Mouse (Mus musculus) c-Kit-positive CD71-positive TER-119-negative erythroid progenitor cells, embryonic 14.5 days (primary cell): ENCODE results near the gene Xpc.

Source experiments
- DNase-seq: peaks from one replicate; pipeline ENCODE4 v3.0.0-alpha.2; 2013; ENCODE audit warnings: low read depth

Xpc gene

GRCm38 (mm10) chr6:91515545-91516449, at the start of gene Xpc, which contains the start of gene Lsm3:
Gene Xpc, minus strand, starts transcription at chr6:91515888.
Gene Lsm3, plus strand, starts transcription at chr6:91515928.
- peak; percentile 91 for DNase-seq

DNA sequence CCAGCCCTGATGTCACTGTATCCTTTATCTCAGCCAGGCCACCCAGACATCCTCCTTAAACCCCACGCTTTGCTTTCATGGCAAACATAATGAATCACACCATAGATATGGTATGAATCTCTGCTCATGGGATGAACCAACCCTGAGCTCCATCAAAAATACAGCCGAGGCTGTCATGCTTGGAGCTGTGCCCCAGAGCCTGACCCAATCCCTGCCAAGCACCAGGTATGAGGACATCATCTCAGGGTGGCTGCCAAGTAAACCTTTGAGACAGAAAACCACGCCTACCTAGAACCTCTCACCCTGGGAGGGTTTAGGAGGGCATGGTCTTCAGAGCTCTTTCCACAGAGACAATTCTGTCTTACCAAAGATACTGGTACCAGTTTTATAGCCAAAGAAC, 47.3 kb upstream of the Xpc start:
- no peak for DNase-seq

GRCm38 (mm10) chr6:91560186-91560585, 44.5 kb upstream of the Xpc start:
- DNase-seq = no peak

- DNase-seq = no peak
Observed at GRCm38 (mm10) chr6:91559371-91559770, 43.7 kb upstream of the Xpc start.

DNA sequence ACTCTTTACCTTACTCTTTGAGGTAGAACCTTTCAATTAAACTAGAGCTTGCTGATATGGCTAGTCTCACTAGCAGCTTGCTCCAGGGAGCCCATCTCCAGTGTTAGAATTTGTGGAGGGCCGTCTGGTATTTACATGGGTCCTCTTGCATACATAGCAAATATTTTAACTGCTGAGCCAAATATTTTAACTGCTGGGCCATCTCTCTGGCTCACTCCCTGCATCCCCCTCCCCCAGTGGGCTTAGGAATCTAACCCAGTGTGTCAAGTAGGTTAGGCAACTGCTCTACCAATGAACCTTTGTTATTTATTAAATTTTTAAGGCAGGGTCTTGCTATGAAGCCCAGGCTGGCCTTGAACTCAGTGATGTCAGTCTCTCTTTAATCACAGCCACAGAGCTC, 42.9 kb upstream of the Xpc start:
- DNase-seq = no peak

GRCm38 (mm10) chr6:91552693-91553092, 37.0 kb upstream of the Xpc start:
- no peak for DNase-seq

- DNase-seq = no peak
Observed at GRCm38 (mm10) chr6:91551671-91552070, 36.0 kb upstream of the Xpc start.

GRCm38 (mm10) chr6:91549621-91550020, 33.9 kb upstream of the Xpc start:
- DNase-seq = no peak

- no peak for DNase-seq
Observed at GRCm38 (mm10) chr6:91547313-91547712, 31.6 kb upstream of the Xpc start.

DNA sequence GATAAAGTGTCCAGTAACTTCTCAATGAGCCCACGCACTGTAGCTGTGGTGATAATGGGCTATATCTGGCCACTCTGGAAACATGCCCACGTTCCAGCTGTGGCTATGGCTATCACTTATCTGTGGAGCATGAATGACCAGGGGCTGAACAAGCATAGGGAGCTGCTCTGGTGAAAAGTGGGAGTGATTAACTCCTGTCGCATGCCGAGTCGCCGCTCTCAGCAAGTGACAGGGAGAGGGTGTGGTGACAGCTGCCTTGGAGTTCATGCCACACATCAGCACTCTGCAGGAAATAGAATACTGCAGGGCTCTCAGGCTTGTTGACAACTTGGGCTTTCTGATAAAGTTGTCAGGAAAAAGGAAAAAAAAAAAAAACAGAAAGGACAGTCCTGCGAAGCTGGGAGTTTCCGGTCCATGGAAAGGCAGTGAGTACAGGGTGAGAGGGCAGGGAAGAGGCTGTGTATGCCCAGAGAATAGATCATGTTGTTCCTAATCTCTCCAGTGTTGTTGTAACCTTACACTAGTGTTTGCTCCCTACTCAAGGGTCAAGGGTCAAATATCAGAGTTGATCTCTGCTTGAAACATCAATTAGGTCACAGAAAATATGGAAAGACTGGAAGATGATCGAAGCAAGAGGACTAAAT, 30.7 kb upstream of the Xpc start:
- DNase-seq = no peak

DNA sequence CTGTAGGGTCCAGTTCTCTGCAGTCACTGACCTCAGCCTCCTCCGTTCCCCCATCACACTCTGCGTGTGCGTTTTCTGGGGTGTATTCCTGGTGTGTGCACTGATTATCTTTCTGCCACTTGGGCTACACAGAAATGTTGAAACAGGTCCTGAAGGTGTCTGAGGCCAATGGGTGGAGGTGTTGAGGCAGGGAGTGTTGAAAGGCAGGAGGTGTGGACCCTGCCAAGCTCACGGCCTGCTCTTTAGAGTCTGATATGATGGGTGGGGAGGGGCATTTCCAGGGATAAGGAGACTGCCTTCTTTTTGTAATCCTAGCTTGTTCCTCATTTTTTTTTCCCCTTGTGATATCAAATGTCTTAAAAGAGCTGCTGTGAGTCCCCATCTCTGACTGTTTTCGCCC, 27.4 kb upstream of the Xpc start:
- no peak for DNase-seq

DNA sequence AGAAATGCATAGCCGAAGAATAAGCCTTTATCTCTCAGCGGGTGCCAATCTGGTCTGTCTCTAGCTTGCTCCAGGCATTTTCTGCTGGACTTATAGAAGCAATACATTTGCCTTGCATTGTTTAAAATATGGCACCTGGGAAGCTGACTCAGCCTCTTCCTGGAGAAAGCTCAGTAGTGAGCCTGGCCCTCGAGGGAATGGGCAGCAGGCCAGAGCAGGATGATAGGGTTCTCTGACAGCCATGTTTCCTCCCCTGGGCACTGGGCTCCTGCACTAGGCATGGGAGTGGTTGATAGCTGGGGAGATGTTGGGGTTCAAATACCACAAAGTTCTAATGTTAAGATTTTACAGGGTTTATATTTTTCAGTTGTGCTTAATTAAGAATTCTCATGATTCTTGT, 25.6 kb upstream of the Xpc start:
- no peak for DNase-seq

GRCm38 (mm10) chr6:91536047-91536765, 20.5 kb upstream of the Xpc start:
- DNase-seq = no peak

- DNase-seq = no peak
Observed at GRCm38 (mm10) chr6:91535231-91535630, 19.5 kb upstream of the Xpc start.

- no peak for DNase-seq
Observed at GRCm38 (mm10) chr6:91534268-91534667, 18.6 kb upstream of the Xpc start.

DNA sequence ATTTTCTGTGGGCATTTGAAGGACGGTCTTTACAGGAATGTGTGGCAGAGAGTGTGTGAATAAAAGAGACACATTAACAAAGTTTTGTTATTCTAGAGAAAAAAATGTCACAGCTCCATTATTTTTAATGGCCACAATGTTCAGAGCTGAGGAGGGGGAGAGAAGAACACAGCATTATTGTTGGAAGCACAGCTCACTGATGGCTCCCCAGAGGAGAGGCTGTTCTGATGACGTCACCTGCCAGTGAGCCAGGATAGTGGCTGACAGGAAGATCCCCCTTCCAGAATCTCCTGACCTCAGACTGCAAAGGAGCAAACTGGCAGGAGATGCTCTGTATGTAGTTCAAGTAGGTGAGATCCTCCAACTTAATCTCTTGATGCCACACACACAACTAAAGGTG, 18.1 kb upstream of the Xpc start:
- DNase-seq = no peak

GRCm38 (mm10) chr6:91533359-91533758, 17.7 kb upstream of the Xpc start:
- DNase-seq = no peak

- no peak for DNase-seq
Observed at GRCm38 (mm10) chr6:91532661-91533060, 17.0 kb upstream of the Xpc start.

- DNase-seq = no peak
Observed at GRCm38 (mm10) chr6:91531276-91531675, 15.6 kb upstream of the Xpc start.

DNA sequence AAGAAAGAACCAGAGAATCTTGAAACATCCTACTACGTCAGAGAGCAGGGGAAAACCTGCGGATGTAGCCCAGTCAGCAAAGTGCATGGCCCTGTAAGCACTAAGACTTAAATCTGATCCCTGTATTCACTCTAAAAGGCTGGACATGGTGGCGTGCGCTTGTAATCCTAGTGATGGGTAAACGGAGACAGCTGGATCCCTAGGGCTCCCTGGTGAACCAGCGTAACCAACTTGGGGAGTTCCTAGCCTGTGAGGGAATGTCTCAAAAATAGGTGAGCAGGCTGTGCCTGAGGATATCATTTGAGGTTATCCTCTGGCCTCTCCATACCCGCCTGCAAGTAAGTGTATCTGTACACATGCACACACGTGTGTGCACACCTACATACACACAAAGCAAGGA, 15.0 kb upstream of the Xpc start:
- no peak for DNase-seq

- no peak for DNase-seq
Observed at GRCm38 (mm10) chr6:91528265-91528664, 12.6 kb upstream of the Xpc start.

DNA sequence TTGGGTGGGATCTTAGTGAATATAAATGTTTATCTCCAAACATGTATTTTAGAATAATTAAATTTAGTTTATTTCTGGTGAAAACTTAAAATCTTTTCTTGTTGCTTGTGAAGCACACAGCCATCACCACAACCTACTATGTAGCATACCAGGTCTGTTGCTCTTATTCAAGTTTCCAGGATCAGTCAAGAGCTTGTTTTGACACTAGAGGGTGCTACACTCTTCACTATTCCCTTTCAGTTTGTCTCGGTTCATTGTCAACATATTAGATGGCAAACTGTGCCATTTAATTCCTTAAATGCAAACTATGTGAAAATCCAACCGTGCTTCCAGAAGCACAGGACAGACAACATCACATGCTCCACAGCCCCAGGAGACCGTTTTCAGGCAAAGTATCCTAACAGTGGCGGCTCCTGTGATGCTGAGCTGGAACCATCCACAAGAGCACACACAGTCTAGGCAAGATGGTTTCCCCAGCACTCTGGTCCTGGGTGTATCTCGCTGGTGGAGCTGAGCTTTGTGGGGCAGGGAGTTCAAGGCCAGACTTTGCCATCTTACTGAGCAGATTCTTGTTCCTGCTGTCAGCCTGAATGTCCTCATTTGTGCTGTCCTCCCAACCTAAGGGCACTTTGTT, 11.7 kb upstream of the Xpc start:
- peak; percentile 14 for DNase-seq
